Mouse (Mus musculus) brown adipose tissue, adult 24 weeks (tissue): ENCODE measurements around the gene Rbsn. TPM values are rescaled to one million over a fixed set of nuclear protein-coding genes. Genes with fewer than 3 reads are reported as not detected.

ENCODE experiments used
- H3K27ac ChIP-seq: fragments of 200-500 bp; replicated peaks from 2 replicates; pipeline ENCODE4 v1.5.1; 2012; ENCODE audit warnings: low read depth, mild to moderate bottlenecking, low read length
- H3K4me1 ChIP-seq: fragments of 200-500 bp; 2 replicates; pipeline ENCODE4 v1.6.1; 2012; ENCODE audit warnings: low read length, mixed read lengths; ENCODE audit not compliant: control insufficient read depth, insufficient read depth, insufficient read length
- H3K4me3 ChIP-seq: fragments of 200-500 bp; 2 replicates; pipeline ENCODE4 v1.5.1; 2012; ENCODE audit warnings: low read depth, mild to moderate bottlenecking, low read length, moderate library complexity; ENCODE audit not compliant: insufficient read depth
- polyA plus RNA-seq: library from polyadenylated mRNA; stranded (reverse); fragments of >200 nt; gene quantifications from 2 replicates; pipeline ENCODE4 v1.2.4, GENCODE M21; 2012; ENCODE audit not compliant: missing spikeins, insufficient read depth, insufficient read length

Gene Rbsn
- 8.5 and 13.2 TPM in 2 replicates for polyA plus RNA-seq

DNA sequence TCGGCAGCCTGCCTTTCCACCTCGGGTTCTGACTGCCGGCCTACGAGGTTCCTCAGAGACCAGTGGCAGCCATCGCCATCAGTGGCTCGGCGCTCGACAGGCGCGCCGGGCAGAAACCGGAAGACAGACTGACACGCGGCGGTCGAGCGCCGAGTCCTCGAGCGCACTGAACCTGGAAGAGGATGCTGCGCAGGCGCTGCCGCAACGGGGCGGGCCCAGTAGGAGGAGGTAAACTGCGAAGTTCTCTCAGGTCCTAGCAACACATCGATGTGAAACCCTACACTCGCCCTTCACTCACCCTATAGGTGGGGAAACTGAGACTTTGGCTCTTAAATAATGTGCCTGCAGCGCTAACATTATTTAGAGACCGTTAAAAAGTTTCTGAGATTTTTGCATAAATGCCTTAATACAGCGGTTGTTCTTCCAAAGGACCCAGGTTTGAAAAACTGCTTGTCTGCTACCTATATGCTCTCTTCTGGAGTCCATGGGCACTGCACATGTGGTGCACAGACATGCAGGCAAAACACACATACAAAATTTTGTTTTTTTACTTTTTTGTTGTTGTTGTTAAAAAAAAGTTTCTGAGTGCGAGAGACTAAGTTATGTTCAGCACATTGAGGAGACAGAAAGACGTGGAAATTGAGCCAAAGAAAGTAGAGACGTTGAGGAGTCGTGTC is at the start of gene Rbsn:
Gene Rbsn, minus strand, starts transcription at position 153 of the 677 bp plus-strand sequence.
- Histone ChIP-seq H3K27ac (peak within 1 kb of the TSS; percentile 68), H3K4me1 (peaks cover 2% of the 10 kb centered on the region; the same call in 1 of the 2 replicates)

DNA sequence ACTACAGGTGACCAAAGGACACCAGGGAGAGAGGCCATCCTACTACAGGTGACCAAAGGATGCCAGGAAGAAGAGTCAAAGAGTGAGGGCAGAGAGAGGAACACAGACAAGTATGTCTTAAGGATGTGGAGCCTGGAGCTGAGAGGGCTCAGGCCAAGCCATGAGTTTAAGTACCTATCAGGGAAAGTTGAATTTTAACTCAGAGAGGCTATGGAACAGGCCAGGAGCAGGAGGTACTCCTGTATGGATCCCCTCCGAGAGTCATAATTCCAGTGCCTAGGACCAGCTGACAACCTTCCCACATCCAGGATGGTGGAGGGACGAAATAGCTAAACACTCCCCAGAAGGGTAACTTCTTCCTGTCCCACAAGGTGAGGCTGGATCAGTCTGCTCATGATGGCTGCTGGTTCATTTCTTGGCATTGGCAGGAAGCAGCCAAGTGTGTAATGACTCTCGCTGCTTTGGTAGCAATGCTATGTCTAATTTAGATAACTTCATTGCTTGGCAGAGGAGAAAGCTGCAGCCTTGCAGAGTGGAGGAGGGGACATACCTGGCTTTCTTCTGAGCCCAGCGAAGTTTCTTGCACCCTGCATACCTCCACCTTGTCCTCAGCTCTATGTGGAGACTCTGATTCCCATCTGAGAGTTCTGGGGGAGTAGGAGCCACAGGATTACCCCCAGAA is 46.6 kb upstream of the Rbsn start:
- Histone ChIP-seq H3K4me1 (no peaks in the 10 kb centered on the region), H3K4me3 (no peak overlapping the region), H3K27ac (no peak overlapping the region)

More for the DNA sequence above, at the start of gene Rbsn:
- peak within 1 kb of the TSS; percentile 76 for H3K4me3 ChIP-seq

DNA sequence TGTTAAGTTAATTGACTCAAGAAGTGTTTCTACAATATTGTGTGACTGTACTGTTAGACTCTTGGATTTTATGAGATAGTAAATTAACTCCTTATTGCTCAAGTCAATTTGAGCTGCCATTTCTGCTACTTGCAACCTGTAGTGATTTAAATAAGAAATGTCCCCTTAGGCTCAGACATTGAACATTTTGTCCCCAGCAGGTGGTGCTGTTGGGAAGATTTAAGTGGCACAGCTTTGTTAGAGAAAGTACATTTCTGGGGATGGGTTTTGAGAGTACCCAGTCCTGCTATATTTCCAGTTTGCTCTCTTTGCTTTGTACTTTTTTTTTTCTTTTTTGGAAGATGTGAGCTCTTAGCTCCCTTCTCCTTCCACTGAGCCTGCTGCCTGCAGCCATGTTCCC is 40.6 kb upstream of the Rbsn start:
- H3K4me3 ChIP-seq: no peak overlapping the region

GRCm38 (mm10) chr6:92253253-92253870 is 38.6 kb upstream of the Rbsn start:
- Histone ChIP-seq H3K27ac (no peak overlapping the region), H3K4me1 (no peaks in the 10 kb centered on the region), H3K4me3 (no peak overlapping the region)

More for the DNA sequence above, 40.6 kb upstream of the Rbsn start:
- no peaks in the 10 kb centered on the region for H3K4me1 ChIP-seq
- H3K27ac ChIP-seq: no peak overlapping the region

- Histone ChIP-seq H3K27ac (no peak overlapping the region), H3K4me3 (no peak overlapping the region), H3K4me1 (no peaks in the 10 kb centered on the region)
Observed at GRCm38 (mm10) chr6:92247215-92247919, 32.6 kb upstream of the Rbsn start.

GRCm38 (mm10) chr6:92246335-92246734 is 31.6 kb upstream of the Rbsn start:
- no peaks in the 10 kb centered on the region for H3K4me1 ChIP-seq
- no peak overlapping the region for H3K27ac ChIP-seq
- H3K4me3 ChIP-seq: no peak overlapping the region

DNA sequence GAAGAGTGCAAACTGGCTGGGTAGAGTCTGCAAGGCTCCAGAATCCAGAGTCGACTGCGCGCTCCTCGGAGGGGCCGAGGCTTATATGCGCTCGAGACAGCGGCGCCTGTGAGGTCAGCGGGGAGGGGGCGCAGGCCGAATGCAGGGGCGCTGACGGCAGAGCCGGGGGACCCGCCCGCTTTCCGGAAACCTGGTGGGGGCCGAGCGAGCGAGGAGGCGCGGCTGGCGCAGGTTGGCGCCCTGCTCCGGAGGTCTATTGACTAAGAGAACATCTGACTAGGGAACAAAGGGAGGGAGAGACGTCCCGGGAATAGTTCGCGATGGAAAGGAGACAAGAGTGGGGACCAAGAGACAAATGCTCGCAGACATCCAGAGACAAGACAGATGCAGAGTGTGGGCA is 29.9 kb upstream of the Rbsn start, which contains the start of gene Trh:
Gene Trh, minus strand, starts transcription at position 60 of the 400 bp plus-strand sequence.
- H3K4me3 ChIP-seq: no peak within 1 kb of the TSS
- no peak within 1 kb of the TSS for H3K27ac ChIP-seq
- H3K4me1 ChIP-seq: no peaks in the 10 kb centered on the region

GRCm38 (mm10) chr6:92241178-92241906 is 26.6 kb upstream of the Rbsn start:
- Histone ChIP-seq H3K4me3 (no peak overlapping the region), H3K27ac (no peak overlapping the region)

DNA sequence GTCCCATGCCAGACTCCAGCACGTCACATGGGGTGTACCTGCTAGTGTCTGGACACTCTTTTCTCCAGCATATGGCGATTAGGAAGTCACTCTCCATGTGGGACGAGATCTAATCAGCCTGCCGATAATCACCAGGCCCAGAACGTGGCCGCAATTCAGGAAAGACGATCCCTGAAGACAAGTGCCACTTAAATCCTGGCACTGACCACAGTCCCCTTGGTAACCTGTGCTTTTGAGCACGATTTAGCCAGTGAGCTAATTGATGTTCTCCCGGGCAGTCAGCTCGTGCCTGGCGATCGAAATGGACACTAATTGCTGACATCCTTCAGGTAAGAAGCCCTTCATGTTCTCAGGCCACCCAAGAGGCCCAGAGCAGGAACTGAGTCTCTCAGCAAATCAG is 20.3 kb upstream of the Rbsn start:
- no peak overlapping the region for H3K27ac ChIP-seq
- no peak overlapping the region for H3K4me3 ChIP-seq
- no peaks in the 10 kb centered on the region for H3K4me1 ChIP-seq

More at GRCm38 (mm10) chr6:92241178-92241906, 26.6 kb upstream of the Rbsn start:
- H3K4me1 ChIP-seq: no peaks in the 10 kb centered on the region

DNA sequence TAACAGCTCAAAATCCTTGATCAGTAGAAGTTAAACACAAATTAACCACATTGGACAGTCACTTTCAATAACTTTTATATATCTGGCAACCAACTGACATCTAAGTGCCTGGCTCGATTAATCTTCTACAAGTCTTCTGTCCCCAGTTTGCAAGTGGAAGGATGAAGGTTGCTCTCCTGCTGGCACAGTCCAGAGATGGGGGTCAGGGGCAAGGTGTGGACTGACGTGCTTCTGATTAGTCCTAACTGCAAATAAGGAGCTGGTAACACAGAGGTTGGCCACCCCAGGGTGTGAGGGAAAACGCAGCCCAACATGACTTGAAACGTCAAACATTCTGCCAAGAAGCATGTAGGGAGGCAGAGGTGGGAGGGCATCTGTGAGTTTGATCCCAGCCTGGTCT is 17.0 kb upstream of the Rbsn start:
- Histone ChIP-seq H3K4me3 (no peak overlapping the region), H3K27ac (no peak overlapping the region)

GRCm38 (mm10) chr6:92231356-92231755 is 16.6 kb upstream of the Rbsn start:
- peaks cover 4% of the 10 kb centered on the region for H3K4me1 ChIP-seq
- no peak overlapping the region for H3K4me3 ChIP-seq
- no peak overlapping the region for H3K27ac ChIP-seq

More for the DNA sequence above, 17.0 kb upstream of the Rbsn start:
- H3K4me1 ChIP-seq: peaks cover 4% of the 10 kb centered on the region

GRCm38 (mm10) chr6:92229586-92229985 is 14.9 kb upstream of the Rbsn start:
- Histone ChIP-seq H3K27ac (no peak overlapping the region), H3K4me1 (peaks cover 4% of the 10 kb centered on the region), H3K4me3 (no peak overlapping the region)

DNA sequence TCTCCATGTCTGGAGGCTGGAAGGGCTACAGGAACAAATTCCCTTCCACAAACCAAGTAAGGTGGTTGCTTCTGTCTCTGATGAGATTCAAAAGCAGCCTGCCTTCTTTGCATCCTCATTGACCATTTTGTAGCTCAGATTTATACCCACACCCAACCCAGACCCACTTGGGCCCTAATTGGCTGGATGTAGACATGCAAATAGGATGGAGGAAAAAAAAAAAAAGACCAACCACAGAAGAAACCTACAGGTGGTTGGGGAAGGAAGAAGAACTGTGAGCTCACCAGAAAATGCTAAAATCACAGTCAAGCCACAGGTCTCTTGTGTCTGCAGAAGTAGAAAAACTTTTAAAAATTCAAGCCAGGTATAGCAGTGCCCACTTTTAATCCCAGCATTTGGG is 14.4 kb upstream of the Rbsn start:
- no peak overlapping the region for H3K4me3 ChIP-seq
- H3K4me1 ChIP-seq: peaks cover 4% of the 10 kb centered on the region

DNA sequence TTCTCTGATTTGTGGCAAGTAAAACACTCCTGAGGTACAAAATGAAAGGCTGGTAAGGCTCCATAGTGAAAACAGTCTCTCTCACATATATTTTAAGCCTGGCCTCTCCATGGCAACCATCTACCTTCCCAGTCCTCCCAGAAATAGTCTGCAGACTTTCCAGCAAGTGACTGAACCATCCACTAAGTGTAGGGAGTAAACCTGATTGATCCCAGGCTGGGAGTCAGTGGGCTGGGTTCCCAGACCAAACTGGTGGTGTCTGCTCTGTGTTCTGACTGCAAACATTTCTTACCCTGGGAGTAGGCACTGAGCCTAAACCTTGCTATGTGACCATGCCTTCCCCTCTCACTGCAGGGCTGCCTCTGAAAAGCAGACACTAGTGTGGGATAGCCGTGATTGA is 10.3 kb upstream of the Rbsn start:
- H3K27ac ChIP-seq: no peak overlapping the region
- no peak overlapping the region for H3K4me3 ChIP-seq
- peaks cover 4% of the 10 kb centered on the region for H3K4me1 ChIP-seq

More for the DNA sequence above, 14.4 kb upstream of the Rbsn start:
- no peak overlapping the region for H3K27ac ChIP-seq
